Mouse (Mus musculus) heart, embryonic 14.5 days (tissue): ENCODE data around the gene Gm49342. TPM values are rescaled to one million over a fixed set of nuclear protein-coding genes. Genes with fewer than 3 reads are reported as not detected.
"Not testable (repeated sequence)": the region's sequence is repeated elsewhere in the genome, so short reads cannot be mapped to it uniquely, and the experiment has no call there.

Experiments used
- ATAC-seq: fragments of 200-750 bp; cut with Nextera tagmentation; 2 replicates; pipeline ENCODE4 v1.8.0; 2017; ENCODE audit warnings: low read depth, moderate TSS enrichment; ENCODE audit not compliant: insufficient number of reproducible peaks, insufficient read depth, low FRiP score
- H3K27ac ChIP-seq, 2 experiments: fragments of 200-500 bp in 1 of 2; fragments of 300-500 bp in 1 of 2; sonication (generic) in 1 of 2; replicated peaks in 1 of 2; 2 replicates each; pipeline ENCODE4 v1.5.1; 2012 to 2014; ENCODE audit warnings: low read depth in 2 of 2, low read length in 2 of 2, control low read depth in 1 of 2, mild to moderate bottlenecking in 1 of 2, mixed read lengths in 1 of 2; ENCODE audit not compliant: control insufficient read depth in 1 of 2, insufficient read depth in 1 of 2
- H3K27me3 ChIP-seq: fragments of 300-500 bp; sonication (generic); 2 replicates; pipeline ENCODE4 v1.6.1; 2014; ENCODE audit warnings: mild to moderate bottlenecking, low read length, control low read depth; ENCODE audit not compliant: control insufficient read depth, insufficient read depth
- H3K36me3 ChIP-seq: fragments of 300-500 bp; sonication (generic); 2 replicates; pipeline ENCODE4 v1.6.1; 2014; ENCODE audit warnings: mild to moderate bottlenecking, control low read depth, low read length, mixed read lengths; ENCODE audit not compliant: control insufficient read depth, insufficient read depth
- H3K4me1 ChIP-seq, 2 experiments: fragments of 200-500 bp in 1 of 2; fragments of 300-500 bp in 1 of 2; sonication (generic) in 1 of 2; 2 replicates each; pipeline ENCODE4 v1.6.1; 2012 to 2014; ENCODE audit warnings: low read length in 2 of 2, control low read depth in 1 of 2, mixed read lengths in 1 of 2; ENCODE audit not compliant: control insufficient read depth in 2 of 2, insufficient read depth in 2 of 2
- H3K4me2 ChIP-seq: fragments of 300-500 bp; sonication (generic); 2 replicates; pipeline ENCODE4 v1.6.1; 2014; ENCODE audit warnings: mild to moderate bottlenecking, low read length
- H3K4me3 ChIP-seq, 2 experiments: fragments of 200-500 bp in 1 of 2; fragments of 300-500 bp in 1 of 2; sonication (generic) in 1 of 2; 2 replicates each; pipeline ENCODE4 v1.5.1; 2012 to 2014; ENCODE audit warnings: low read length in 2 of 2, mild to moderate bottlenecking in 2 of 2, control low read depth in 1 of 2, low read depth in 1 of 2, moderate library complexity in 1 of 2; ENCODE audit not compliant: control insufficient read depth in 1 of 2, insufficient read depth in 1 of 2
- H3K9ac ChIP-seq: fragments of 300-500 bp; sonication (generic); 2 replicates; pipeline ENCODE4 v1.6.1; 2014; ENCODE audit warnings: mild to moderate bottlenecking, low read length
- H3K9me3 ChIP-seq: fragments of 300-500 bp; sonication (generic); 2 replicates; pipeline ENCODE4 v1.6.1; 2016; ENCODE audit warnings: low read length, control low read depth; ENCODE audit not compliant: control insufficient read depth
- whole genome bisulfite sequencing: fragments of 180-500 bp; shearing (Covaris S2); extraction: QIAGEN DNeasy Blood & Tissue Kit; methylation state at CpG from one replicate; pipeline ENCODE4 v1.1.7; 2014; 5-methylcytosine and 5-hydroxymethylcytosine counted together
- polyA plus RNA-seq: library from polyadenylated mRNA; unstranded; fragments of >200 nt; fragmentation: Nextera tagmentation; extraction: Ambion mirVana; gene quantifications from 2 replicates; pipeline ENCODE4 v1.2.1, GENCODE M21; 2014

Gm49342 gene
- polyA plus RNA-seq, 1 experiment from 2014 or later = not detected

DNA sequence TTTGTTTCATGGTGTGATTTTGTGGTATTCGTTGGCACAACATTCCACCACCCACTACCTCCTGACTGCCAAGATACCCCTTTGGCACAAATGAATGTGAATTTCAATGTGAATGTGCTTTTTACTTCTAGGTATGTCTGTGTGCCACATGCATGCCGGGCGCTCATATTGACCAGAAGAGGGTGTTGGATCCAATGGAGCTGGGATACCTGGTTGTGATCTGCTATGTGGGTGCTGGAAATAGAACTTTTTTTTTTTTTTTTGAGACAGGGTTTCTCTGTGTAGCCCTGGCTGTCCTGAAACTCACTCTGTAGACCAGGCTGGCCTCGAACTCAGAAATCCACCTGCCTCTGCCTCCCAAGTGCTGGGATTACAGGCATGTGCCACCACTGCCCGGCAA, 28.7 kb downstream of the Gm49342 start:
- not testable (repeated sequence) for H3K4me3 ChIP-seq, H3K4me1 ChIP-seq, H3K9me3 ChIP-seq, ATAC-seq, H3K4me2 ChIP-seq, H3K27me3 ChIP-seq, H3K9ac ChIP-seq, H3K27ac ChIP-seq, H3K36me3 ChIP-seq
- WGBS = 92% methylated on average over 4 of the region's 5 CpGs

DNA sequence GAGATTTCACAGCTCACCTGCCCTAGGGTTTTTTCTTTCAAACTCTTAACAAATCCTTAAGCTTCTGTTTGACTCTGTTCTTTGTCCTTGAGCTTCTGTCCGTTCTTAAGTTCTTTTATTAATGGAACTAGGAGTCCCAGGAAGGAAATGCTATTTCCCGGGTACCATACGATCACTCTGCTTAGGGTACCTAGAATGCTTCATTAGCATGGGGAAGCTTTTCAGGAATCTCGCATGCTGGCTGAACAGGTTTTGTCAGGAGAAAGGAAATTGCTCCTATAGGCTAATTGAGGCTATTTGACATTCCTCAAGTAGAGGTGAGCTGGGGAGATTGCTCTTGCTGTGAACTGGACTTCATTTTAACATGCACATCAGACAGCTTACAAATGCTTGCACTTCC, 29.4 kb downstream of the Gm49342 start:
- no peak overlapping the region for H3K27ac ChIP-seq
- peaks cover 5 to 6% of the 10 kb centered on the region in 2 experiments; a peak in 1 of 4 replicates for H3K4me1 ChIP-seq
- H3K27me3 ChIP-seq = no peaks in the 10 kb centered on the region
- no peaks in the 10 kb centered on the region for H3K36me3 ChIP-seq
- H3K4me3 ChIP-seq = no peak overlapping the region
- no peak overlapping the region for H3K4me2 ChIP-seq
- no peak overlapping the region for H3K9ac ChIP-seq
- ATAC-seq = no peak
- WGBS = 45% methylated on average over 4 of the region's 4 CpGs
- no peaks in the 10 kb centered on the region for H3K9me3 ChIP-seq

DNA sequence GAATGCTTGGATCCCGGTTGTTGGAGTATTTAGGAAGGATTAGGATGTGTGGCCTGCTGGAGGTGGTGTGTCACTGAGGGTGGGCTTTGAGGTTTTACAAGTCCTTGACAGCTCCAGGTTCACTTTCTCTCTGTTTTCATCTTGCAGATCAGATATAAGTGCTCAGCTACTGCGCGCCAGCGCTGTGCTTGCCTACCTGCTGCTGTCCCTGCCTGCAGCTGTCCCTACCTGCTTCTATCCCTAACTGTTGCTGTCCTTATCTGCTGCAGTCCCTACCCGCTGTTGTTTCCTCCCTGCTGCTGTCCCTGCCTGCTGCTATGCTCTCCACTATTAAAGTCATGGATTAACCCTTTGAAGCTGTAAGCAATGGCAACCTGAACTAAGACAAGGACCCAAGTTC, 30.7 kb downstream of the Gm49342 start:
- H3K27ac ChIP-seq = no peak overlapping the region
- no peaks in the 10 kb centered on the region for H3K36me3 ChIP-seq
- peaks cover under 1 to 3% of the 10 kb centered on the region in 2 experiments; a peak in 1 of 4 replicates for H3K4me1 ChIP-seq
- H3K27me3 ChIP-seq = no peaks in the 10 kb centered on the region
- no peak overlapping the region for H3K9ac ChIP-seq
- H3K4me2 ChIP-seq = no peak overlapping the region
- no peak overlapping the region for H3K4me3 ChIP-seq
- H3K9me3 ChIP-seq = no peaks in the 10 kb centered on the region
- 42% methylated on average over 5 of the region's 5 CpGs for WGBS
- no peak for ATAC-seq

DNA sequence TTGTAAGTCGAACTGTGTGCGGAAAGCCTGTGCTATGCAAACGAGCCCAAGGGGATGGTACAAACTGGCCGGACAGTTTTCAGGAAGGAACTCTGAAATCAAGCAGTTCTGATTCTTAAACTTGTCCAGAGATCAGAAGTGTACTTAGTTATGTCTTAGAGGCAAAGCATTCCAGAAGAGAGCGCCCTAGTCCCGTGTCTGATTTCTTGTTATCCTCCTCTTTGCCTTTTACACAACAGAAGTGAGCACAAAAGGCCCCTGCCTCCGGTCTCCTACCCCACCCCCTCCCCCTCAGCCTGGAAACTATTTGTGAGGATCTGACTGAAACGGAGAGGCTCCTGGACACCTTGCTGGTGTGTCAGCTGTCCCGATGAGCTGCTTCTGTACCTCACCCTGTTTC, 32.4 kb downstream of the Gm49342 start:
- Histone ChIP-seq H3K27ac (no peak overlapping the region), H3K9me3 (no peaks in the 10 kb centered on the region), H3K27me3 (no peaks in the 10 kb centered on the region), H3K4me3 (no peak overlapping the region), H3K4me1 (peaks cover 0 to 2% of the 10 kb centered on the region in 2 experiments; a peak in 1 of 4 replicates), H3K9ac (no peak overlapping the region), H3K36me3 (no peaks in the 10 kb centered on the region), H3K4me2 (0 out of 2 replicates have a peak overlapping the region, but pooled peaks have one; percentile 19)
- WGBS = 28% methylated on average over 9 of the region's 9 CpGs
- ATAC-seq = no peak; the same call in 1 of the 2 replicates

DNA sequence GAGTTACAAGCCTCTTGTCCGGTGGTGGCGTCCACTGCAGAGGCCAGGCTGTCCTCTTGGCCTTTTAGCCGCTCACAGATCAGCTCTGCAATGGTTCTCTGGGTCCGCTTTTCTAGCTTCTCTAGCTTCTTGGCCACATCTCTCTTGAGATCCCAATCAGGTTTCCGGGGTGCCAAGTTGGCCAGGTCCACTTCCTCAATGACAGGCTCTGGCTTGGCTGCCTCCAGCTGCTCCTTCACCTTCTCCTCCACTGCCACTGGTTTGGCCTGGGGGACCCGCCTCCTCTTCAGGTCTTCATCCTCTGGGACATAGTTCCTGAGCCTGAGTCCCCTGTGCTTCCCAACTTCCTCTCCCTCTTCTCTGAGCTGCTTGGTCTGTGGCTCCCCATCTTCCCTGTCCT, 34.1 kb downstream of the Gm49342 start:
- not testable (repeated sequence) for H3K4me3 ChIP-seq

DNA sequence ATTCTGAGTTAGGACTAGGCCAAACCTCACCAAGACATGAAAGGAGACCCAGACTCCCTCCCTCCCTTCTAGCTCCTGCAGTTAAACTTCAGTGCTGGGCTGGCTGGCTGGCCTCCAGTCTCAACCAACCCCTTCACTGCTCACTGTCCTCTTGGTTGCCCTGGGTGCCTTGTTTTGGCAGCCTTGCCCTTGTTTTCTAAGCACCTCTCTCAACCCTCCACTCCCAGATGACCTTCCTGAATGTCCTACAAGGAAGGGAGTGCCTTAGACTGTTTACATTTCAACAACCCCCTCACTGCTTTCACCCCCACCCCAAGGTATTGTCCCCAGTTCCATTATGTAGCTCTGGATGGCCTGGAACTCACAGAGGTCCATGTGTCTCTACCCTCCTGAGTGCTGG, 35.3 kb downstream of the Gm49342 start:
- H3K4me1 ChIP-seq = peaks cover 0 to 2% of the 10 kb centered on the region in 2 experiments; a peak in 1 of 4 replicates
- no peak overlapping the region for H3K27ac ChIP-seq
- H3K9ac ChIP-seq = no peak overlapping the region
- H3K36me3 ChIP-seq = no peaks in the 10 kb centered on the region
- H3K4me3 ChIP-seq = no peak overlapping the region
- no peaks in the 10 kb centered on the region for H3K9me3 ChIP-seq
- ATAC-seq = no peak
- no peak overlapping the region for H3K4me2 ChIP-seq
- no peaks in the 10 kb centered on the region for H3K27me3 ChIP-seq

More for the DNA sequence above, 34.1 kb downstream of the Gm49342 start:
- H3K9ac ChIP-seq, H3K27me3 ChIP-seq, H3K36me3 ChIP-seq, H3K4me1 ChIP-seq, H3K27ac ChIP-seq, H3K4me2 ChIP-seq, H3K9me3 ChIP-seq, ATAC-seq: not testable (repeated sequence)
- WGBS = 83% methylated on average over 6 of the region's 6 CpGs

DNA sequence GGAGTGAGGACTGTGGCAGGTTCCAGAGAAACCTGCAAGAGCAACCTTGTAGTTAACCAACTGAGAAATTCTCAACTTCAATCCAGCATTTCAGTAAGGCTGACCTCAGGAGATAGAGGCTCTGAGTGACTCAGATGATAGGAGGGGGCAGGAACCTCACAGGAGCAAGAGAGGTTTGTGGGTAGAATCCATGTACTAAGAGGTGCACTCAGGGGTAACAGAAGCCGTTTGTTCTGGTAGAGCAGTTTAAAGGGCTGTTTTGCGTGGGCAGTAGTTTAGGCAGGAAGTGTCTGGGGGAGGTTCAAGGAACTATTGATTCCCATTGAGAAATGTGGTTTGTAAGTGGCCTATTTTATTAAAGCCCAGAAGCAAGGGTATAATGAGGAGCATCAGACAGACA, 36.9 kb downstream of the Gm49342 start:
- WGBS = 36% methylated on average over 2 of the region's 2 CpGs

DNA sequence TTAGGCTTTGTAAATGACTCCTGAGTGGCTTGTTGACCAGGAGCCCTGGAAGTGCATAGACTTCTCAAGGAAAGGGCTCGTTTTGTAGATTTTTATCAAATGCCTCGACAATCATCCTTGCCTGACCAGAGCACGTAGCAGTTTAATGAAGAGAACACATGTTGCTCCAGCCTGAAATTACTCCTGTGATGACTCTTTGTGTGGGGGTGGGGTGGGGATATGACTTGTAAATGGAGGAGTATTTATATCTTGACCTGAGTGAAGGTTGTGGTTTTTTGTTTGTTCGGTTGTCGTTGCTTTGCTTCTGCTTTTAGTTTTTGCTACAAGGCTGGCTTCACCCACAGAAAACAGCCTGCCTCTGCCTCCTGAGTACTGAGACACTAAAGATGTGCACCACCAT, 37.5 kb downstream of the Gm49342 start:
- no peak for ATAC-seq
- Histone ChIP-seq H3K4me3 (no peak overlapping the region), H3K27me3 (no peaks in the 10 kb centered on the region), H3K36me3 (no peaks in the 10 kb centered on the region), H3K4me1 (peaks cover 0 to under 1% of the 10 kb centered on the region in 2 experiments; a peak in 1 of 4 replicates), H3K9me3 (no peaks in the 10 kb centered on the region), H3K27ac (no peak overlapping the region), H3K9ac (no peak overlapping the region), H3K4me2 (no peak overlapping the region)
- 64% methylated on average over 5 of the region's 5 CpGs for WGBS

More for the DNA sequence above, 36.9 kb downstream of the Gm49342 start:
- H3K4me2 ChIP-seq = no peak overlapping the region
- no peaks in the 10 kb centered on the region for H3K27me3 ChIP-seq
- H3K9me3 ChIP-seq = no peaks in the 10 kb centered on the region
- no peaks in the 10 kb centered on the region for H3K36me3 ChIP-seq
- no peak overlapping the region for H3K9ac ChIP-seq
- peaks cover 0 to 2% of the 10 kb centered on the region in 2 experiments; a peak in 1 of 4 replicates for H3K4me1 ChIP-seq
- ATAC-seq = no peak
- H3K4me3 ChIP-seq = no peak overlapping the region
- H3K27ac ChIP-seq = no peak overlapping the region
